Mouse (Mus musculus) bone marrow macrophage, adult 2 months (primary cell): ENCODE results near the gene Mboat1.

Experiments used
- CTCF ChIP-seq: IDR thresholded peaks from 2 replicates; pipeline ENCODE4 v1.5.1; 2012; ENCODE audit warnings: low read depth, mild to moderate bottlenecking, low read length, moderate library complexity
- POLR2A ChIP-seq: IDR thresholded peaks from 2 replicates; pipeline ENCODE4 v1.6.1; 2012; ENCODE audit warnings: mild to moderate bottlenecking, low read depth, low read length, borderline replicate concordance

DNA sequence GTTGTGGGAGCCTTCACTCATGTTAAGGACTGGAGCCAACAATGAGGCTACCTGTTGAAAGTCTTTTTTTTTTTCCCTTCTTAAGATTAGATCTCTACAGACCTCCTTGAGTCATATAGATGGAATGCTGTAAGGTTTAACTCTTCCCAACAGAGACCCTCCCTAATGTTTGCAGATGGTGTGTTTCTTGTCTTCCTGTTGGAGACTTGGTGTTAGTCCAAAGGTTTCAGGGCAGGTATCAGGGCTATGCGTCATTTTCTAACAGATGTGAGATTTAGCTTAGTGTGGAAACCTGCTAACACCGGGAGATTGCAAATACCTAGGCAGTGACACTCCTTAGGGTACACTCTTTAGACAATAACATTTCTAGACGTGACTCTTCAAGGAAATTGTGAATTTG lies 58.5 kb downstream of the Mboat1 start:
- TF ChIP-seq CTCF (no peak), POLR2A (no peak)
